Comparison of ENCODE assay signal across 8 mouse cellular contexts in the genomic region with DNA sequence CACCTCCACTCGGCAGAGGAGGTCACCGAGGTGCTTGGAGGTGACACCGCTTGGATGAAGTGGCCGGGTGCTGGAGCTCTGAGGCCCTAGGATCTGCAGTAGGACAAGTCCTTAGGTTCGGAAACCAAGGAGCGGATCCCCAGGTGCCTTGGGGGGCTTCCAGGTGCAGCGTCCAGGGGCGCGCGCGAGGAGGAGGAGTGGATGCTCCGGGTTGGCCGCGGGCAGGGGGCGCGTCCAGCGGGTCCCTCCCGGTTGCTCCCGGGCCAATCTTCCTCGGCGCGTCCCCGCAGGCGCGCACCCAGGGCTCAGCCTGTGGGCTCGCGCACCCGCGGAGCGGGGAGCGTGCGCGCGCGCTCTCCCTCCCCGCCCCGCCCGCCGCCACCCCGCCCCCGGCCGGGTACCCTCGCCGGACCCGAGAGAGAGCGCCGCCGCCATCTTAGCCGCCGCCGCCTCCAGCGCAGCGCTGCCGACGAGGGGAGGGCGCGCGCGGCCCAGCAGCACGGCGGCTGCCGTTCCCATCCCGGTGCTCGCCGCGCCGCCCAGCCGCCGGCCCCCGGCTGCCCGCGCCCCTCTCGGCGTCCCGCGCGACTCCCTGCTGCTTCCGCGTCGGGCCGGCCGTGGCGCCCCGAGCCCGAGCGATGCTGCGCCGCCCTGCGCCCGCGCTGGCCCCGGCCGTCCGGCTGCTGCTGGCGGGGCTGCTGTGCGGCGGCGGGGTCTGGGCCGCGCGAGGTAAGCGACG. TPM values are rescaled to one million over a fixed set of nuclear protein-coding genes. Genes with fewer than 3 reads are reported as not detected.
DNase-seq lines count a peak whose midpoint lies in the region; ATAC-seq and TF ChIP-seq lines count a peak whose summit lies in the region.

A gene (plus strand): TSS at position 425 of the 739 bp plus-strand sequence.

- under 1% methylated on average over 48 of the region's 103 CpGs for WGBS in forebrain, embryonic 16.5 days
- 2% methylated on average over 101 of the region's 103 CpGs for WGBS in lung, adult 2 months

- H3K4me3 ChIP-seq in forebrain, embryonic 16.5 days (replicated peaks; ENCODE audit: low read length) = peak within 1 kb of the TSS; percentile 87
- H3K4me3 ChIP-seq in lung, adult 2 months (replicated peaks; ENCODE audit: extremely low read depth, low read depth, low read length) = peak within 1 kb of the TSS; percentile 83

- no peaks in the 10 kb centered on the region for H3K9me3 ChIP-seq in forebrain, embryonic 16.5 days (ENCODE audit: control insufficient read depth, low read length)

- peak within 1 kb of the TSS; percentile 99 for H3K4me2 ChIP-seq in forebrain, embryonic 16.5 days (ENCODE audit: low read length)

- H3K36me3 ChIP-seq in forebrain, embryonic 16.5 days (ENCODE audit: control insufficient read depth, insufficient read depth) = no peaks in the 10 kb centered on the region

- TF ChIP-seq POLR2A in lung, adult 2 months (IDR thresholded peaks at IDR 0.05; ENCODE audit: borderline replicate concordance, extremely low read depth, low read depth, low read length) = no peak

- intact Hi-C loops in heart, postnatal 14 days (cut with DNase I) = loop anchor here (2.0 kb wide), 1 partner anchor 13 kb away; no protein-coding TSS in a partner anchor

- H3K27ac ChIP-seq in forebrain, embryonic 16.5 days (ENCODE audit: low read length) = peak within 1 kb of the TSS; percentile 86

- no peaks in the 10 kb centered on the region for H3K27me3 ChIP-seq in forebrain, embryonic 16.5 days (replicated peaks; ENCODE audit: control insufficient read depth, insufficient read depth, low read length)

- TF ChIP-seq CTCF in lung, adult 2 months (IDR thresholded peaks at IDR 0.05; ENCODE audit: insufficient read depth, low read length) = no peak

- peaks cover 17% of the 10 kb centered on the region for H3K4me1 ChIP-seq in forebrain, embryonic 16.5 days (replicated peaks; ENCODE audit: control insufficient read depth, insufficient read depth, low read length)
- no peaks in the 10 kb centered on the region; the same call in 1 of the 2 replicates for H3K4me1 ChIP-seq in lung, adult 2 months (ENCODE audit: control insufficient read depth, insufficient read depth, low read length)

- peak; percentile 77 for DNase-seq in MN1 (ENCODE audit: low spot score)
- DNase-seq in heart, postnatal 14 days = peak; percentile 80
- peak; percentile 81 to 87 for DNase-seq in kidney, postnatal 4 days
- DNase-seq in lung, adult 2 months = peak; percentile 64
- peak; percentile 51 for DNase-seq in ovary, postnatal 14 days (ENCODE audit: low spot score)

- H3K9ac ChIP-seq in forebrain, embryonic 16.5 days (replicated peaks; ENCODE audit: low read depth, low read length) = peak within 1 kb of the TSS; percentile 83

- peak; percentile 46; the same call in 1 of the 2 replicates for ATAC-seq in cerebellum, adult (ENCODE audit: insufficient number of reproducible peaks, low FRiP score, low TSS enrichment)
- ATAC-seq in forebrain, embryonic 16.5 days = peak; percentile 82
- ATAC-seq in erythroid progenitor cell, adult 5-6 weeks (replicated peaks; ENCODE audit: low FRiP score, poor library complexity, severe bottlenecking) = no peak

RNA-seq across cellular contexts. Expression of the gene that starts here (rescaled TPM):
- polyA plus RNA-seq in forebrain, embryonic 16.5 days (2015; fragmentation: Nextera tagmentation; extraction: Ambion mirVana) = 65.3 and 81.8 TPM in 2 replicates
- total RNA-seq in heart, postnatal 14 days (2021) = 10 to 100 TPM; 76.7 to 82.1 TPM
- polyA plus RNA-seq in lung, adult 2 months (2012; rRNA removed) = 93.8 and 111 TPM in 2 replicates
- 0.72 and 0.84 TPM in 2 replicates for total RNA-seq in erythroid progenitor cell, adult 5-6 weeks (2015; ENCODE audit: low replicate concordance)
- total RNA-seq in erythroid progenitor cell, adult 5-6 weeks (2017; ENCODE audit: low replicate concordance) = 0.64 and 0.83 TPM in 2 replicates

Comparison
In these comparisons a context has a peak if more than half of its experiments do, and no peak if none do; other contexts are left out.
1. RNA of the gene that starts here (total RNA-seq): 76.7 to 82.1 TPM in heart, postnatal 14 days; 0.64 to 0.84 TPM in erythroid progenitor cell, adult 5-6 weeks; every median in the first group is over 10 times any median in the second.
2. Peak in every context shown above with its lines, with median percentiles within 50 percentile points of each other: DNase-seq.